Mouse (Mus musculus) neural tube, embryonic 12.5 days (tissue): ENCODE results near the gene Mapk13. TPM values are rescaled to one million over a fixed set of nuclear protein-coding genes. Genes with fewer than 3 reads are reported as not detected.

ENCODE experiments used
- ATAC-seq: fragments of 200-750 bp; cut with Nextera tagmentation; 2 replicates; pipeline ENCODE4 v1.8.0; 2017; ENCODE audit warnings: low read depth, mild to moderate bottlenecking, moderate TSS enrichment, moderate library complexity; ENCODE audit not compliant: low FRiP score
- H3K27ac ChIP-seq: fragments of 300-500 bp; sonication (generic); 2 replicates; pipeline ENCODE4 v1.5.1; 2016
- H3K27me3 ChIP-seq: fragments of 300-500 bp; sonication (generic); replicated peaks from 2 replicates; pipeline ENCODE4 v1.6.1; 2016; ENCODE audit warnings: mild to moderate bottlenecking
- H3K36me3 ChIP-seq: fragments of 300-500 bp; sonication (generic); 2 replicates; pipeline ENCODE4 v1.6.1; 2016; ENCODE audit warnings: mild to moderate bottlenecking
- H3K4me1 ChIP-seq: fragments of 300-500 bp; sonication (generic); 2 replicates; pipeline ENCODE4 v1.6.1; 2016
- H3K4me2 ChIP-seq: fragments of 300-500 bp; sonication (generic); replicated peaks from 2 replicates; pipeline ENCODE4 v1.6.1; 2016; ENCODE audit warnings: mild to moderate bottlenecking
- H3K4me3 ChIP-seq: fragments of 300-500 bp; sonication (generic); 2 replicates; pipeline ENCODE4 v1.5.1; 2016
- H3K9ac ChIP-seq: fragments of 300-500 bp; sonication (generic); 2 replicates; pipeline ENCODE4 v1.6.1; 2016; ENCODE audit warnings: mild to moderate bottlenecking
- H3K9me3 ChIP-seq: fragments of 300-500 bp; sonication (generic); 2 replicates; pipeline ENCODE4 v1.6.1; 2016; ENCODE audit warnings: mild to moderate bottlenecking
- WGBS: fragments of 180-500 bp; shearing (Covaris S2); methylation state at CpG from one replicate; pipeline ENCODE4 v1.1.7; 2016; 5-methylcytosine and 5-hydroxymethylcytosine counted together
- polyA plus RNA-seq: library from polyadenylated mRNA; unstranded; fragments of >200 nt; fragmentation: Nextera tagmentation; extraction: Ambion mirVana; gene quantifications from 2 replicates; pipeline ENCODE4 v1.2.1, GENCODE M21; 2016

The Mapk13 gene
- polyA plus RNA-seq, 1 experiment from 2014 or later: 1.9 TPM

- WGBS: 90% methylated on average over 3 of the region's 3 CpGs
- H3K27ac ChIP-seq: no peak overlapping the region
- H3K9me3 ChIP-seq: no peaks in the 10 kb centered on the region
- no peak overlapping the region for H3K4me2 ChIP-seq
- no peak for ATAC-seq
- no peak overlapping the region for H3K4me3 ChIP-seq
- H3K9ac ChIP-seq: no peak overlapping the region
- H3K36me3 ChIP-seq: no peaks in the 10 kb centered on the region
- H3K4me1 ChIP-seq: no peaks in the 10 kb centered on the region
- H3K27me3 ChIP-seq: no peaks in the 10 kb centered on the region
Observed at GRCm38 (mm10) chr17:28779735-28780134, 10.6 kb downstream of the Mapk13 start.

GRCm38 (mm10) chr17:28780836-28781235 is 11.7 kb downstream of the Mapk13 start:
- Histone ChIP-seq H3K9ac (no peak overlapping the region), H3K27me3 (no peaks in the 10 kb centered on the region), H3K9me3 (no peaks in the 10 kb centered on the region), H3K4me3 (no peak overlapping the region), H3K27ac (no peak overlapping the region), H3K4me1 (no peaks in the 10 kb centered on the region), H3K4me2 (no peak overlapping the region), H3K36me3 (no peaks in the 10 kb centered on the region)
- no peak for ATAC-seq
- 80% methylated on average over 3 of the region's 3 CpGs for WGBS

DNA sequence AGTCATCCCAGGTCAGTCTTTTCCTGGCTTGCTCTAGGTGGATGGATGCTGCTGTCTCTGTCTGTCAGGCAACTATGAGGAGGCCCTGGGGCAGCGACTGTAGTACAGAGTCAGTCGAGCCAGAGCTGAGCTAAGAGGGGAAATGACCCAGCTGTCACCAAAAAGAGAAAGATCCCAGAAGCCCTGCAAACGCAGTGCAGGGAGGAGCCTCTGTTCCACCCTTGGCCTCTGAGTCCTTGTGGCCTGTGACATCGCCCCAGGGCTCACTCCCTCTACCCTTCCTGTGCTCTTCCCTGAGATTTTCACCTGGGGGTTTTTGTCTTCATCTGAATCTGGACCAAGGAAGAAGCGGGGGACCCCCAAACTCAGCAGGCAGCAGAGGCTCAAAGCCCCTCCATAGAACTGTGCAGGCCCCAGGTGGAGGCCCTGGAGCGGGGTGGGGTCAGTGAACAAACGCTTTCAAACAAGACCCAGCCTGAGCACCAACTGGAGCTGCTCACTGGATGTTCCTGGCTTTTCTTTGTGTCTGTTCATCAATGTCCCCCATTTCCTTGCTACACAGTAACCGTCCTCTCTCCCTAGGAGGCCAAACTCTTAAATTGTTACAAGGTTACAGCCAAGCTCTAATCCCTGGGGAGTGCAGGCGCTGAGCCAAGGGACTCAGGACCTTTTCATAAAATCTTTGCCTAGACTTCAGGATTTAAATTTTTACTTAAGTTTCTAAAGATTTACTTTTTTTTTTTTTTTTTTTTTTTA is 12.4 kb downstream of the Mapk13 start:
- Histone ChIP-seq H3K9me3 (no peaks in the 10 kb centered on the region), H3K36me3 (no peaks in the 10 kb centered on the region), H3K4me2 (no peak overlapping the region), H3K4me3 (no peak overlapping the region), H3K4me1 (no peaks in the 10 kb centered on the region), H3K9ac (no peak overlapping the region), H3K27me3 (no peaks in the 10 kb centered on the region), H3K27ac (no peak overlapping the region)
- WGBS: 53% methylated on average over 9 of the region's 9 CpGs
- ATAC-seq: no peak

- Histone ChIP-seq H3K9me3 (no peaks in the 10 kb centered on the region), H3K36me3 (no peaks in the 10 kb centered on the region), H3K4me2 (no peak overlapping the region), H3K27ac (no peak overlapping the region), H3K4me1 (no peaks in the 10 kb centered on the region), H3K27me3 (no peaks in the 10 kb centered on the region), H3K9ac (no peak overlapping the region), H3K4me3 (no peak overlapping the region)
- ATAC-seq: no peak
- WGBS: 88% methylated on average over 3 of the region's 3 CpGs
Observed at GRCm38 (mm10) chr17:28785036-28785435, 15.9 kb downstream of the Mapk13 start.

DNA sequence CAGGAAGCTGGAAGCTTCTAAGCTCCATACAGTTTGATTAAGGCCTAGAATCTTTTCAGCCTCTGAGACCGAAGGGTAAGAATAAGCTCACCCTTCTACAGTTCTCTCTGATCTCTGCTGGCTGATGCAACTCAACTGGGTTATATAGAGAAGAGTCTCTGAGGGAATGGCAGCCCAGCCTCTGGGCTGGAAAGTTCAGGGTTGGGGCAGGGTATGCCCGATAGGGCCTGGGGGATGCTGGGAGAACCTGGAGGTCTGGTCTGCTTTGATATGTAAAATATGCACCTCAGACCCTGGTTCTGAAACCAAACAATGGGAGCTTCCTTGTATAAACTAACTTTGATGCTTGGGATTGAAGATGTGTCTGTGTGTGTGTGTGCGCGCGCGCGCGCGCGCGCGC is 18.4 kb downstream of the Mapk13 start:
- WGBS: 96% methylated on average over 12 of the region's 12 CpGs
- no peaks in the 10 kb centered on the region for H3K9me3 ChIP-seq
- ATAC-seq: no peak
- no peak overlapping the region for H3K9ac ChIP-seq
- H3K27ac ChIP-seq: no peak overlapping the region
- H3K4me1 ChIP-seq: no peaks in the 10 kb centered on the region
- no peak overlapping the region for H3K4me2 ChIP-seq
- H3K4me3 ChIP-seq: no peak overlapping the region
- H3K27me3 ChIP-seq: no peaks in the 10 kb centered on the region
- no peaks in the 10 kb centered on the region for H3K36me3 ChIP-seq

- Histone ChIP-seq H3K9me3 (peaks cover 7% of the 10 kb centered on the region; the same call in 1 of the 2 replicates), H3K27me3 (no peaks in the 10 kb centered on the region), H3K4me3 (no peak overlapping the region), H3K4me1 (peaks cover 15% of the 10 kb centered on the region), H3K27ac (no peak overlapping the region), H3K4me2 (no peak overlapping the region), H3K9ac (no peak overlapping the region), H3K36me3 (no peaks in the 10 kb centered on the region)
- 88% methylated on average over 4 of the region's 4 CpGs for WGBS
- no peak for ATAC-seq
Observed at GRCm38 (mm10) chr17:28797031-28797430, 27.9 kb downstream of the Mapk13 start.

GRCm38 (mm10) chr17:28799291-28800160 is 30.4 kb downstream of the Mapk13 start:
- Histone ChIP-seq H3K27ac (no peak overlapping the region), H3K4me2 (peak overlapping the region; percentile 99), H3K9ac (0 out of 2 replicates have a peak overlapping the region, but pooled peaks have one; percentile 100), H3K36me3 (no peaks in the 10 kb centered on the region), H3K9me3 (peaks cover 7% of the 10 kb centered on the region; the same call in 1 of the 2 replicates), H3K27me3 (no peaks in the 10 kb centered on the region), H3K4me3 (no peak overlapping the region), H3K4me1 (peaks cover 27% of the 10 kb centered on the region)
- ATAC-seq: no peak
- WGBS: 10% methylated on average over 14 of the region's 14 CpGs

GRCm38 (mm10) chr17:28800281-28800670 is 31.2 kb downstream of the Mapk13 start:
- Histone ChIP-seq H3K9ac (peak overlapping the region; percentile 100), H3K27me3 (no peaks in the 10 kb centered on the region), H3K4me2 (peak overlapping the region; percentile 99), H3K9me3 (peaks cover 4% of the 10 kb centered on the region; the same call in 1 of the 2 replicates), H3K36me3 (no peaks in the 10 kb centered on the region), H3K4me1 (peaks cover 27% of the 10 kb centered on the region), H3K27ac (peak overlapping the region; percentile 99), H3K4me3 (peak overlapping the region; percentile 92)
- no peak; the same call in 1 of the 2 replicates for ATAC-seq
- 0% methylated on average over 15 of the region's 15 CpGs for WGBS

GRCm38 (mm10) chr17:28800671-28801412 is 31.7 kb downstream of the Mapk13 start, which contains the start of gene Brpf3:
Brpf3 (plus strand) TSS chr17:28801090.
- H3K4me3 ChIP-seq: peak within 1 kb of the TSS; percentile 92
- H3K36me3 ChIP-seq: peaks cover 3% of the 10 kb centered on the region
- H3K4me2 ChIP-seq: peak within 1 kb of the TSS; percentile 99
- H3K4me1 ChIP-seq: peaks cover 27% of the 10 kb centered on the region
- H3K9me3 ChIP-seq: no peaks in the 10 kb centered on the region
- H3K9ac ChIP-seq: peak within 1 kb of the TSS; percentile 100
- H3K27ac ChIP-seq: peak within 1 kb of the TSS; percentile 99
- peak; percentile 72 for ATAC-seq
- WGBS: 2% methylated on average over 80 of the region's 99 CpGs
- no peaks in the 10 kb centered on the region for H3K27me3 ChIP-seq

DNA sequence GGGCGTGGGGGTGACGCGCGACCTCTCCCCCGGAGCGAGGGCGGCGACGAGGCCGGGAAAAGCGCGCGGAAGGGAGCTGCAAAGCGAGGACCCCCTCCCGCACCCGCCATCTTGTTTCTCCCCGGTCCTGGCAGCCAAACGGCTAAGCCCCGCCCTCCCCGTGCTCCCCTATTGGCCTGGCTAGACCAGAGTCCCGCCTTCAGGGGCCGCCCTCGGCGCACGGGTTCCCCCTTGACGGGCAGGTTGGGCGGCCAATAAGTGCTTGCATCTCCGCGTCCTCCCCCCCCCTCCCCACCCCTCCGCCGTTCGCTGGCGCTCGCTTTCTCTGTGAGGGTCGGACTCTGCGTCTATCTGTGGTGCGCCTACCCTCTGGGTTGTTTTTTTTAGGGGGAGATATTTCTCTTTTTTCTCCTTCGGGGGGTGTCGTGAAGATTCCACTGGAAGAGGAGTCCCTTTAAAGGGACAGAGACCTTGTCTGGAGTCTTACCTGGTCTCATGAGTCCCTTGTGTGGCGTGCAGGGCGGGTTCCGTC is 32.4 kb downstream of the Mapk13 start:
- H3K4me1 ChIP-seq: peaks cover 27% of the 10 kb centered on the region
- ATAC-seq: peak; percentile 99
- H3K4me2 ChIP-seq: peak overlapping the region; percentile 99
- no peaks in the 10 kb centered on the region for H3K27me3 ChIP-seq
- WGBS: 0% methylated on average over 33 of the region's 42 CpGs
- H3K4me3 ChIP-seq: peak overlapping the region; percentile 92
- peak overlapping the region; percentile 99 for H3K27ac ChIP-seq
- H3K9ac ChIP-seq: peak overlapping the region; percentile 100
- no peaks in the 10 kb centered on the region for H3K9me3 ChIP-seq
- peaks cover 10% of the 10 kb centered on the region for H3K36me3 ChIP-seq

DNA sequence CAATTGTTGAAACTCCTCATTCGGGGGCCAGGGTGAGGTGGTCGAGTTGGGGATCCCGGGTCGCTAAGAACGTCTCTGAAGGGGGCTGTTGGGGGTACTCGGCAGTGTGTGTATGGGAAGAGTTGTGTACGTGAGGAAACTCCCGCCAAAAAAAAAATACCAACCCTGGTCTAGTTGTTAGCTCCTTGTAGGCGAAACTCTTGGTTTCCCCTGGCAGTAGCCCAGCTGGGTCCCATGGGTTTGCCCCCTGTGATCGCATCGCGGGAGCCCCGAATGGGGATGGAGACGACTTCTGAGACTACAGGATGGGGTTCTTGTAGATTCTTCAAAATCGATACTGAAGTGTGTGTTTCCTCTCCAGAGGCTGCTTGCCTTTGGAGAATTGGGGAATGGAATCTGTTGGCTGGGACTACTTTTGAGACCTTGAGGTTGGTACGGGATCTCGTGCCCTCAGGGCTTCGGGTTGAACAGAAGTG is 32.9 kb downstream of the Mapk13 start:
- peak overlapping the region; percentile 100 for H3K9ac ChIP-seq
- 2% methylated on average over 18 of the region's 18 CpGs for WGBS
- H3K4me1 ChIP-seq: peaks cover 27% of the 10 kb centered on the region
- H3K4me2 ChIP-seq: peak overlapping the region; percentile 99
- H3K27ac ChIP-seq: no peak overlapping the region
- H3K4me3 ChIP-seq: peak overlapping the region; percentile 92
- peaks cover 15% of the 10 kb centered on the region for H3K36me3 ChIP-seq
- H3K27me3 ChIP-seq: no peaks in the 10 kb centered on the region
- ATAC-seq: 0 out of 2 replicates have a peak, but pooled peaks have one; percentile 5
- no peaks in the 10 kb centered on the region for H3K9me3 ChIP-seq
